Mouse (Mus musculus) lung, postnatal 0 days (tissue): ENCODE measurements around the gene Galm.

ENCODE experiments used
- CTCF ChIP-seq: IDR thresholded peaks from 2 replicates; pipeline ENCODE4 v1.5.1; 2016; ENCODE audit warnings: antibody characterized with exemption, mild to moderate bottlenecking
- EP300 ChIP-seq: IDR thresholded peaks from 2 replicates; pipeline ENCODE4 v1.6.1; 2016; ENCODE audit warnings: antibody characterized with exemption, mild to moderate bottlenecking, control low read depth

DNA sequence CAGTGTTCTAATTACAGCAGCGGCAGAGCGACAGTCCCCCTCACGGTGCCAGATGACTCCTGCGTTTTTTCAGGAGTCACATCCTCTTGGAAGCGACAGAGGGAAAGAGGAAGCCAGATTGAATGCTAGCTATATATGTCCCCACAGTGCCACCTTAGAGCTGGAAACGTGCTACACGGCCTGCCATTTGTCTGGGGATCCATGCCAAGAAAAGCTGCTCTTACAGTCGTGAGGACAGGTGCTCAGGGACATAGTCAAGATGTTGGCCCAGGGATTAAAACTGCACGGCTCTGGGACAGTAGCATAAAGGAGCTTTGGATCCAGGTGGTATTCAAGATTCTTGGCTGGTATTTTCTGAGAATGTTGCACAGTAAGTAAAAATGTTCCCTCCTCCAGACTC, 42.8 kb upstream of the Galm start:
- TF ChIP-seq CTCF (no peak), EP300 (no peak)
